Mouse (Mus musculus) midbrain, postnatal 0 days (tissue): ENCODE measurements around the gene Ermn. TPM values are rescaled to one million over a fixed set of nuclear protein-coding genes. Genes with fewer than 3 reads are reported as not detected.
A peak's percentile ranks its signal among the peaks of the same experiment; 100 is the strongest.

Source experiments
- ATAC-seq: fragments of 200-750 bp; cut with Nextera tagmentation; 2 replicates; pipeline ENCODE4 v1.8.0; 2017; ENCODE audit warnings: moderate number of reproducible peaks, mild to moderate bottlenecking, moderate TSS enrichment, moderate library complexity; ENCODE audit not compliant: low FRiP score
- DNase-seq: peaks from one replicate; pipeline ENCODE4 v3.0.0-alpha.2; 2015; ENCODE audit warnings: low spot score
- H3K27ac ChIP-seq: fragments of 300-500 bp; sonication (generic); 2 replicates; pipeline ENCODE4 v1.5.1; 2014; ENCODE audit warnings: low read depth, mild to moderate bottlenecking, low read length, mixed read lengths
- H3K27me3 ChIP-seq: fragments of 300-500 bp; sonication (generic); 2 replicates; pipeline ENCODE4 v1.6.1; 2014; ENCODE audit warnings: low read length, control low read depth, mixed read lengths; ENCODE audit not compliant: insufficient read depth
- H3K36me3 ChIP-seq: fragments of 300-500 bp; sonication (generic); 2 replicates; pipeline ENCODE4 v1.6.1; 2014; ENCODE audit warnings: low read length, control low read depth, mixed read lengths; ENCODE audit not compliant: insufficient read depth
- H3K4me1 ChIP-seq: fragments of 300-500 bp; sonication (generic); 2 replicates; pipeline ENCODE4 v1.6.1; 2014; ENCODE audit warnings: mild to moderate bottlenecking, control low read depth, antibody characterized with exemption, low read length, mixed read lengths; ENCODE audit not compliant: insufficient read depth
- H3K4me2 ChIP-seq: fragments of 300-500 bp; sonication (generic); 2 replicates; pipeline ENCODE4 v1.6.1; 2014; ENCODE audit warnings: low read depth, mild to moderate bottlenecking, low read length, mixed read lengths; ENCODE audit not compliant: poor library complexity, severe bottlenecking
- H3K4me3 ChIP-seq: fragments of 300-500 bp; sonication (generic); 2 replicates; pipeline ENCODE4 v1.5.1; 2014; ENCODE audit warnings: low read depth, mild to moderate bottlenecking, low read length, moderate library complexity
- H3K9ac ChIP-seq: fragments of 300-500 bp; sonication (generic); replicated peaks from 2 replicates; pipeline ENCODE4 v1.6.1; 2014; ENCODE audit warnings: mild to moderate bottlenecking, low read length, moderate library complexity, mixed read lengths; ENCODE audit not compliant: poor library complexity, severe bottlenecking
- H3K9me3 ChIP-seq: fragments of 300-500 bp; sonication (generic); 2 replicates; pipeline ENCODE4 v1.6.1; 2016; ENCODE audit warnings: low read length, control low read depth
- CTCF ChIP-seq: IDR thresholded peaks from 2 replicates; pipeline ENCODE4 v1.5.1; 2016; ENCODE audit warnings: antibody characterized with exemption, mild to moderate bottlenecking
- WGBS: fragments of 180-500 bp; shearing (Covaris S2); extraction: QIAGEN DNeasy Blood & Tissue Kit; methylation state at CpG from one replicate; pipeline ENCODE4 v1.1.7; 2014; 5-methylcytosine and 5-hydroxymethylcytosine counted together
- polyA plus RNA-seq: library from polyadenylated mRNA; unstranded; fragments of >200 nt; fragmentation: Nextera tagmentation; extraction: Ambion mirVana; gene quantifications from 2 replicates; pipeline ENCODE4 v1.2.1, GENCODE M21; 2015
- total RNA-seq: library from RNA; depleted of rRNA; stranded (reverse); fragments of >200 nt; gene quantifications from 2 replicates; pipeline ENCODE4 v1.2.3, GENCODE M21; 2014; rRNA removed

Gene Ermn
- total RNA-seq, result 0.22 TPM in 1 of 2 replicates, not detected in the other
- 0.27 and 0.38 TPM in 2 replicates for polyA plus RNA-seq

GRCm38 (mm10) chr2:58052821-58053581 lies at the start of gene Ermn:
TSS of gene Ermn (minus strand) at chr2:58052864.
- no peak within 1 kb of the TSS for H3K9ac ChIP-seq
- 9% methylated on average over 7 of the region's 7 CpGs for WGBS
- TF ChIP-seq CTCF, result no peak
- H3K4me2 ChIP-seq, result no peak within 1 kb of the TSS
- H3K4me3 ChIP-seq, result no peak within 1 kb of the TSS
- no peaks in the 10 kb centered on the region for H3K9me3 ChIP-seq
- no peak within 1 kb of the TSS for H3K27ac ChIP-seq
- ATAC-seq (no peak), DNase-seq (peak; percentile 2)
- H3K27me3 ChIP-seq, result peaks cover 32% of the 10 kb centered on the region
- H3K4me1 ChIP-seq, result no peaks in the 10 kb centered on the region
- H3K36me3 ChIP-seq, result no peaks in the 10 kb centered on the region

GRCm38 (mm10) chr2:58094818-58095217 lies 42.2 kb upstream of the Ermn start:
- WGBS, result 82% methylated on average over 1 of the region's 1 CpGs
- no peak for DNase-seq
- Histone ChIP-seq H3K27me3 (no peaks in the 10 kb centered on the region), H3K4me3 (no peak overlapping the region), H3K36me3 (no peaks in the 10 kb centered on the region), H3K4me2 (no peak overlapping the region), H3K9ac (no peak overlapping the region), H3K4me1 (no peaks in the 10 kb centered on the region), H3K27ac (no peak overlapping the region), H3K9me3 (no peaks in the 10 kb centered on the region)
- ATAC-seq, result no peak
- TF ChIP-seq CTCF, result no peak

GRCm38 (mm10) chr2:58086420-58086819 lies 33.8 kb upstream of the Ermn start:
- WGBS, result 90% methylated on average over 1 of the region's 1 CpGs

GRCm38 (mm10) chr2:58079849-58080248 lies 27.2 kb upstream of the Ermn start:
- no peak for DNase-seq
- WGBS, result 65% methylated on average over 1 of the region's 1 CpGs
- no peaks in the 10 kb centered on the region for H3K27me3 ChIP-seq
- no peak for TF ChIP-seq CTCF
- H3K9ac ChIP-seq, result no peak overlapping the region
- H3K4me2 ChIP-seq, result no peak overlapping the region
- H3K27ac ChIP-seq, result no peak overlapping the region
- no peaks in the 10 kb centered on the region for H3K4me1 ChIP-seq
- no peak for ATAC-seq
- no peaks in the 10 kb centered on the region for H3K36me3 ChIP-seq
- H3K9me3 ChIP-seq, result no peaks in the 10 kb centered on the region
- H3K4me3 ChIP-seq, result no peak overlapping the region

More at GRCm38 (mm10) chr2:58086420-58086819, 33.8 kb upstream of the Ermn start:
- Histone ChIP-seq H3K4me1 (no peaks in the 10 kb centered on the region), H3K4me2 (no peak overlapping the region), H3K27me3 (no peaks in the 10 kb centered on the region), H3K9ac (no peak overlapping the region), H3K9me3 (no peaks in the 10 kb centered on the region), H3K27ac (no peak overlapping the region), H3K36me3 (no peaks in the 10 kb centered on the region), H3K4me3 (no peak overlapping the region)
- no peak for DNase-seq
- no peak for TF ChIP-seq CTCF
- ATAC-seq, result no peak

- no peaks in the 10 kb centered on the region for H3K36me3 ChIP-seq
- H3K4me1 ChIP-seq, result no peaks in the 10 kb centered on the region
- no peaks in the 10 kb centered on the region for H3K9me3 ChIP-seq
- H3K9ac ChIP-seq, result no peak overlapping the region
- no peak overlapping the region for H3K4me3 ChIP-seq
- peak; percentile 79 for TF ChIP-seq CTCF
- peak; percentile 54 for DNase-seq
- H3K27ac ChIP-seq, result no peak overlapping the region
- no peak overlapping the region for H3K4me2 ChIP-seq
- ATAC-seq, result no peak
- H3K27me3 ChIP-seq, result peaks cover 19% of the 10 kb centered on the region
These were observed 2.7 kb upstream of the Ermn start for GRCm38 (mm10) chr2:58055383-58055782.

GRCm38 (mm10) chr2:58041867-58042266 lies 10.8 kb downstream of the Ermn start:
- Histone ChIP-seq H3K9ac (no peak overlapping the region), H3K27me3 (no peaks in the 10 kb centered on the region; the same call in 1 of the 2 replicates), H3K9me3 (no peaks in the 10 kb centered on the region), H3K36me3 (no peaks in the 10 kb centered on the region), H3K4me1 (no peaks in the 10 kb centered on the region), H3K4me2 (no peak overlapping the region), H3K4me3 (no peak overlapping the region), H3K27ac (no peak overlapping the region)
- no peak for TF ChIP-seq CTCF
- ATAC-seq, result no peak
- DNase-seq, result peak; percentile 19
- 76% methylated on average over 7 of the region's 7 CpGs for WGBS
